Mouse (Mus musculus) midbrain, embryonic 14.5 days (tissue): ENCODE measurements around the gene Eme2. TPM values are rescaled to one million over a fixed set of nuclear protein-coding genes. Genes with fewer than 3 reads are reported as not detected.
"Not testable (repeated sequence)": the region's sequence is repeated elsewhere in the genome, so short reads cannot be mapped to it uniquely, and the experiment has no call there.

Source experiments
- ATAC-seq: fragments of 200-750 bp; cut with Nextera tagmentation; 2 replicates; pipeline ENCODE4 v1.8.0; 2017; ENCODE audit warnings: moderate number of reproducible peaks, moderate library complexity; ENCODE audit not compliant: low FRiP score, low TSS enrichment
- DNase-seq: peaks from one replicate; pipeline ENCODE4 v3.0.0-alpha.2; 2015
- H3K27ac ChIP-seq: fragments of 300-500 bp; sonication (generic); replicated peaks from 2 replicates; pipeline ENCODE4 v1.5.1; 2014; ENCODE audit warnings: mild to moderate bottlenecking, low read depth, low read length, moderate library complexity
- H3K27me3 ChIP-seq: fragments of 300-500 bp; sonication (generic); 2 replicates; pipeline ENCODE4 v1.6.1; 2014; ENCODE audit warnings: low read length, control low read depth, mixed read lengths; ENCODE audit not compliant: control insufficient read depth, insufficient read depth
- H3K36me3 ChIP-seq: fragments of 300-500 bp; sonication (generic); 2 replicates; pipeline ENCODE4 v1.6.1; 2014; ENCODE audit warnings: low read length, control low read depth; ENCODE audit not compliant: control insufficient read depth, insufficient read depth
- H3K4me1 ChIP-seq: fragments of 300-500 bp; sonication (generic); 2 replicates; pipeline ENCODE4 v1.6.1; 2014; ENCODE audit warnings: mild to moderate bottlenecking, antibody characterized with exemption, low read length, control low read depth; ENCODE audit not compliant: control insufficient read depth, insufficient read depth
- H3K4me2 ChIP-seq: fragments of 300-500 bp; sonication (generic); 2 replicates; pipeline ENCODE4 v1.6.1; 2014; ENCODE audit warnings: mild to moderate bottlenecking, low read length, moderate library complexity
- H3K4me3 ChIP-seq: fragments of 300-500 bp; sonication (generic); replicated peaks from 2 replicates; pipeline ENCODE4 v1.5.1; 2014; ENCODE audit warnings: low read depth, low read length
- H3K9ac ChIP-seq: fragments of 300-500 bp; sonication (generic); replicated peaks from 2 replicates; pipeline ENCODE4 v1.6.1; 2014; ENCODE audit warnings: mild to moderate bottlenecking, low read length, moderate library complexity
- H3K9me3 ChIP-seq: fragments of 300-500 bp; sonication (generic); 2 replicates; pipeline ENCODE4 v1.6.1; 2016; ENCODE audit warnings: low read length, control low read depth, mixed read lengths; ENCODE audit not compliant: control insufficient read depth
- WGBS: fragments of 180-500 bp; shearing (Covaris S2); extraction: QIAGEN DNeasy Blood & Tissue Kit; methylation state at CpG from one replicate; pipeline ENCODE4 v1.1.7; 2014; 5-methylcytosine and 5-hydroxymethylcytosine counted together
- polyA plus RNA-seq: library from polyadenylated mRNA; unstranded; fragments of >200 nt; fragmentation: Nextera tagmentation; extraction: Ambion mirVana; gene quantifications from 2 replicates; pipeline ENCODE4 v1.2.1, GENCODE M21; 2014

Eme2 gene
- polyA plus RNA-seq = 21.6 and 26.9 TPM in 2 replicates

- WGBS = under 1% methylated on average over 62 of the region's 62 CpGs
- Histone ChIP-seq H3K9ac (peak within 1 kb of the TSS; percentile 82), H3K9me3 (no peaks in the 10 kb centered on the region), H3K36me3 (peaks cover 72% of the 10 kb centered on the region), H3K27me3 (no peaks in the 10 kb centered on the region), H3K4me1 (peaks cover 31% of the 10 kb centered on the region), H3K4me3 (peak within 1 kb of the TSS; percentile 83), H3K27ac (peak within 1 kb of the TSS; percentile 83), H3K4me2 (peak within 1 kb of the TSS; percentile 100)
- peak; percentile 63; the same call in 1 of the 2 replicates for ATAC-seq
- DNase-seq = peak; percentile 94
These were observed at the start of gene Eme2, which contains the start of gene Mrps34 for GRCm38 (mm10) chr17:24894995-24895547. Gene Eme2, minus strand, starts transcription at chr17:24895087. Gene Mrps34, plus strand, starts transcription at chr17:24895116.

- H3K27ac ChIP-seq, H3K4me2 ChIP-seq, H3K9ac ChIP-seq, DNase-seq, H3K27me3 ChIP-seq, ATAC-seq, H3K4me1 ChIP-seq, H3K9me3 ChIP-seq, H3K4me3 ChIP-seq: not testable (repeated sequence)
- H3K36me3 ChIP-seq = peaks cover 54% of the 10 kb centered on the region
- WGBS = 84% methylated on average over 1 of the region's 1 CpGs
These were observed 48.7 kb upstream of the Eme2 start for GRCm38 (mm10) chr17:24943589-24943988.

GRCm38 (mm10) chr17:24943036-24943435, 48.1 kb upstream of the Eme2 start:
- no peak for ATAC-seq
- DNase-seq = no peak
- Histone ChIP-seq H3K9me3 (no peaks in the 10 kb centered on the region), H3K36me3 (peaks cover 48% of the 10 kb centered on the region), H3K27ac (no peak overlapping the region), H3K4me3 (no peak overlapping the region), H3K27me3 (no peaks in the 10 kb centered on the region), H3K4me1 (no peaks in the 10 kb centered on the region), H3K9ac (no peak overlapping the region), H3K4me2 (no peak overlapping the region)
- WGBS = 89% methylated on average over 7 of the region's 7 CpGs

GRCm38 (mm10) chr17:24942453-24942852, 47.6 kb upstream of the Eme2 start:
- WGBS = 11% methylated on average over 2 of the region's 2 CpGs
- not testable (repeated sequence) for H3K27ac ChIP-seq, H3K9me3 ChIP-seq, H3K9ac ChIP-seq, H3K4me3 ChIP-seq, ATAC-seq, H3K27me3 ChIP-seq, H3K4me1 ChIP-seq, H3K4me2 ChIP-seq
- peaks cover 42% of the 10 kb centered on the region for H3K36me3 ChIP-seq
- DNase-seq = peak; percentile 32

- H3K4me1 ChIP-seq = peaks cover 20% of the 10 kb centered on the region
- peaks cover 13% of the 10 kb centered on the region for H3K36me3 ChIP-seq
- WGBS = 48% methylated on average over 6 of the region's 6 CpGs
- DNase-seq (no peak), ATAC-seq (no peak)
- H3K27me3 ChIP-seq = no peaks in the 10 kb centered on the region
- H3K4me3 ChIP-seq = peak overlapping the region; percentile 91
- H3K9ac ChIP-seq = peak overlapping the region; percentile 93
- H3K9me3 ChIP-seq = no peaks in the 10 kb centered on the region
- H3K27ac ChIP-seq = peak overlapping the region; percentile 92
- peak overlapping the region; percentile 61 for H3K4me2 ChIP-seq
These were observed 42.4 kb upstream of the Eme2 start for GRCm38 (mm10) chr17:24937266-24937665.

- H3K27me3 ChIP-seq = no peaks in the 10 kb centered on the region
- H3K27ac ChIP-seq = peak within 1 kb of the TSS; percentile 92
- H3K4me2 ChIP-seq = peak within 1 kb of the TSS; percentile 61
- under 1% methylated on average over 78 of the region's 78 CpGs for WGBS
- no peaks in the 10 kb centered on the region for H3K9me3 ChIP-seq
- peaks cover 20% of the 10 kb centered on the region for H3K4me1 ChIP-seq
- DNase-seq (peak; percentile 97), ATAC-seq (peak; percentile 97)
- H3K4me3 ChIP-seq = peak within 1 kb of the TSS; percentile 91
- H3K36me3 ChIP-seq = peaks cover 14% of the 10 kb centered on the region
- H3K9ac ChIP-seq = peak within 1 kb of the TSS; percentile 93
These were observed 41.7 kb upstream of the Eme2 start, which contains the start of gene Mapk8ip3 for GRCm38 (mm10) chr17:24936259-24937237. Gene Mapk8ip3, minus strand, starts transcription at chr17:24936977.

GRCm38 (mm10) chr17:24935666-24936065, 40.8 kb upstream of the Eme2 start:
- peak overlapping the region; percentile 91 for H3K4me3 ChIP-seq
- H3K27me3 ChIP-seq = no peaks in the 10 kb centered on the region
- peak overlapping the region; percentile 61 for H3K4me2 ChIP-seq
- H3K4me1 ChIP-seq = peaks cover 20% of the 10 kb centered on the region
- no peak overlapping the region for H3K27ac ChIP-seq
- H3K9me3 ChIP-seq = no peaks in the 10 kb centered on the region
- DNase-seq (no peak), ATAC-seq (no peak)
- H3K36me3 ChIP-seq = peaks cover 11% of the 10 kb centered on the region; the same call in 1 of the 2 replicates
- peak overlapping the region; percentile 93 for H3K9ac ChIP-seq

GRCm38 (mm10) chr17:24934926-24935325, 40.0 kb upstream of the Eme2 start:
- DNase-seq (no peak), ATAC-seq (no peak)
- Histone ChIP-seq H3K4me3 (peak overlapping the region; percentile 91), H3K4me1 (peaks cover 20% of the 10 kb centered on the region), H3K27me3 (no peaks in the 10 kb centered on the region), H3K4me2 (peak overlapping the region; percentile 61), H3K9me3 (no peaks in the 10 kb centered on the region), H3K27ac (no peak overlapping the region), H3K9ac (peak overlapping the region; percentile 93; the same call in 1 of the 2 replicates), H3K36me3 (peaks cover 10% of the 10 kb centered on the region; the same call in 1 of the 2 replicates)
- 93% methylated on average over 4 of the region's 4 CpGs for WGBS
